Mouse (Mus musculus) left cerebral cortex, adult 2 months (tissue): ENCODE measurements around the gene Tns1. TPM values are rescaled to one million over a fixed set of nuclear protein-coding genes. Genes with fewer than 3 reads are reported as not detected.

Experiments used
- DNase-seq, 2 experiments: peaks; one replicate each; pipeline ENCODE4 v3.0.0; 2021 to 2022; ENCODE audit warnings: low spot score in 2 of 2, mixed read lengths in 1 of 2; ENCODE audit errors: extremely low spot score in 1 of 2
- H3K27ac ChIP-seq: fragments of 200-600 bp; 2 replicates; pipeline ENCODE4 v1.8.1; 2022
- H3K4me3 ChIP-seq: fragments of 200-600 bp; 2 replicates; pipeline ENCODE4 v1.8.1; 2022
- CTCF ChIP-seq: fragments of 200-600 bp; IDR thresholded peaks from 2 replicates; pipeline ENCODE4 v1.8.1; 2022; ENCODE audit warnings: antibody characterized with exemption, mild to moderate bottlenecking, moderate library complexity
- intact Hi-C: fragments of 180-260 bp; cut with DNase I; formaldehyde crosslinking; loops from one replicate; pipeline ENCODE4 v1.15.1; 2025
- total RNA-seq, 2 experiments: library from RNA; stranded (reverse); gene quantifications; 2 replicates each; pipeline ENCODE4 v1.2.3; 2021

The Tns1 gene
- total RNA-seq, 2 experiments from 2014 or later: 43.5 to 46.4 TPM

DNA sequence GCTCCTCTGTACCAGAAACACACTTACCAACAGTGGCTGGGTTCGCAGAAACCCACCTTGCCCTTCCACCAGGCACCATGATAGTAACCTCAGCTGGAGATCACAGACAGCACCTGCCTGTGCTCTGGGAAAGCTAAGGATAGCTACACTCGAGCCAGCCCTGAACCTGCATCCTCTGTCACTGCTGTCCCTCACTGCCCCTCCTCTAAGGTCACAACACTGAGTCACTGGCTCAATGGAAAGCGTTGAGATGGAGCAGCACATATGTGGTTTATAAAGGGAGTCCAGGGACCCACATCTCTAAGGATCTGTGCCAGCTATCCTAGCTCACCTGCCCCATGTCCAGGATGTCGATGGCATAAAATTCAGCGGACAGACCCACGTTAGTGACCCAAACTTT is 126.9 kb downstream of the Tns1 start:
- TF ChIP-seq CTCF: no peak
- DNase-seq: no peak
- Histone ChIP-seq H3K27ac (no peak overlapping the region), H3K4me3 (no peak overlapping the region)
- intact Hi-C loops: loop anchor here (2.0 kb wide), 2 partner anchors 79 to 125 kb away; no protein-coding TSS in a partner anchor

GRCm38 (mm10) chr1:73996650-73997049 is 127.6 kb downstream of the Tns1 start:
- H3K4me3 ChIP-seq: no peak overlapping the region
- intact Hi-C loops: loop anchor here (2.0 kb wide), 2 partner anchors 80 to 126 kb away; no protein-coding TSS in a partner anchor
- no peak for DNase-seq
- no peak overlapping the region for H3K27ac ChIP-seq
- no peak for TF ChIP-seq CTCF

GRCm38 (mm10) chr1:73996209-73996608 is 128.0 kb downstream of the Tns1 start:
- Histone ChIP-seq H3K27ac (no peak overlapping the region), H3K4me3 (no peak overlapping the region)
- intact Hi-C loops: loop anchor here (2.0 kb wide), 2 partner anchors 81 to 127 kb away; no protein-coding TSS in a partner anchor
- peak; percentile 53 to 73 for DNase-seq
- TF ChIP-seq CTCF: peak; percentile 83

GRCm38 (mm10) chr1:73995063-73995810 is 129.0 kb downstream of the Tns1 start:
- intact Hi-C loops: no loop called here
- no peak overlapping the region for H3K27ac ChIP-seq
- DNase-seq: no peak
- TF ChIP-seq CTCF: no peak
- no peak overlapping the region for H3K4me3 ChIP-seq

GRCm38 (mm10) chr1:73993901-73994426 is 130.3 kb downstream of the Tns1 start:
- intact Hi-C loops: no loop called here
- no peak for DNase-seq

DNA sequence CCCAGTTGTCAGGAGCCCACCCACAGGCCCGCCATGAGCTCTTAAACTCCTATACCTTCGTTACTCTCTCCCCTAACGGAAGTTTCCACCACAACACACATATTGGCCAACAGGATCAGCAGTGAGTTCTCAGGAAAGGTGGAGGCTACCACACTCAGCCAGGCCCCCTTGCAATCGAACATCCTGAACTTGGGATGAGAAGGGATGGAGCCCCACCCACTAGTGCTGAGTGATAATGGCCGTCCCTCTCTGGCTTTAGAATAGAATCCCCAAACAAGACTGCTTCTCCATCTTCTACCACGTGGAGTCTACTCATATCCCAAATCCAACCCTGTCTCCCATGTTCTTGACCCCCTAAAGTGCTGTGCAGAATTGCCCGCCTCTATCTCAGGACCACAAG is 131.0 kb downstream of the Tns1 start:
- intact Hi-C loops: no loop called here
- H3K27ac ChIP-seq: no peak overlapping the region
- TF ChIP-seq CTCF: no peak

More at GRCm38 (mm10) chr1:73993901-73994426, 130.3 kb downstream of the Tns1 start:
- Histone ChIP-seq H3K4me3 (no peak overlapping the region), H3K27ac (no peak overlapping the region)
- TF ChIP-seq CTCF: no peak

GRCm38 (mm10) chr1:73992201-73992938 is 131.9 kb downstream of the Tns1 start:
- intact Hi-C loops: no loop called here

More for the DNA sequence above, 131.0 kb downstream of the Tns1 start:
- H3K4me3 ChIP-seq: no peak overlapping the region
- DNase-seq: no peak

DNA sequence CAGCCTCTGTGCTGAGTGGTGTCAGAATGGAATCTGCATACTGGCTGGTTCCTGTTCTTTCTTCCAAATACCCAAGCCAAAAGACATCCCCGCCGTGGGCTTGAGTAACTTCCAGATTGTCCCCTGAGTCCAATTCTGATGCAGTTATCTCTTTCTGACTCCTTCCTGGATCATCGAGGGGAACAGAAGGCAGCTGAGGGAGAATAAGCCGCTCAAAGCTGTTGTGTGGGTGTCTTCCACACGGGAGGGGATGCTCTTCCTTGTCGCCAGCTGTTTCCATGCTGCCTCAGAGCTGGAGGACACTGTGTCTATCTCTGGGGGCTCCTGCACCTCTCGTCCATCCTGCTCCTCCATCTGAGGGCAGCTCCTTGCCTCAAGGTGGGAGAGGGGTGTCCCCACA is 133.0 kb downstream of the Tns1 start:
- intact Hi-C loops: no loop called here
- no peak for TF ChIP-seq CTCF
- DNase-seq: peak; percentile 28 to 37
- Histone ChIP-seq H3K4me3 (no peak overlapping the region), H3K27ac (no peak overlapping the region)

More at GRCm38 (mm10) chr1:73992201-73992938, 131.9 kb downstream of the Tns1 start:
- TF ChIP-seq CTCF: no peak
- no peak for DNase-seq
- Histone ChIP-seq H3K27ac (no peak overlapping the region), H3K4me3 (no peak overlapping the region)

GRCm38 (mm10) chr1:73990024-73990423 is 134.2 kb downstream of the Tns1 start:
- no peak for DNase-seq
- intact Hi-C loops: no loop called here
- TF ChIP-seq CTCF: no peak
- no peak overlapping the region for H3K27ac ChIP-seq
- H3K4me3 ChIP-seq: no peak overlapping the region

GRCm38 (mm10) chr1:73987705-73988201 is 136.5 kb downstream of the Tns1 start:
- intact Hi-C loops: no loop called here
- TF ChIP-seq CTCF: no peak

GRCm38 (mm10) chr1:73986268-73987045 is 137.8 kb downstream of the Tns1 start:
- peak; percentile 81 for TF ChIP-seq CTCF
- no peak overlapping the region for H3K27ac ChIP-seq
- intact Hi-C loops: loop anchor here (1.0 kb wide), 1 partner anchor 84 kb away; no protein-coding TSS in a partner anchor
- peak; percentile 43 to 49 for DNase-seq
- no peak overlapping the region for H3K4me3 ChIP-seq

More at GRCm38 (mm10) chr1:73987705-73988201, 136.5 kb downstream of the Tns1 start:
- no peak overlapping the region for H3K4me3 ChIP-seq
- DNase-seq: no peak
- H3K27ac ChIP-seq: no peak overlapping the region
